Mouse (Mus musculus) midbrain, postnatal 0 days (tissue): ENCODE data around the gene Gcnt2. TPM values are rescaled to one million over a fixed set of nuclear protein-coding genes. Genes with fewer than 3 reads are reported as not detected.
"Not testable (repeated sequence)": the region's sequence is repeated elsewhere in the genome, so short reads cannot be mapped to it uniquely, and the experiment has no call there.

Experiments used
- ATAC-seq: fragments of 200-750 bp; cut with Nextera tagmentation; 2 replicates; pipeline ENCODE4 v1.8.0; 2017; ENCODE audit warnings: moderate number of reproducible peaks, mild to moderate bottlenecking, moderate TSS enrichment, moderate library complexity; ENCODE audit not compliant: low FRiP score
- DNase-seq: peaks from one replicate; pipeline ENCODE4 v3.0.0-alpha.2; 2015; ENCODE audit warnings: low spot score
- H3K27ac ChIP-seq: fragments of 300-500 bp; sonication (generic); 2 replicates; pipeline ENCODE4 v1.5.1; 2014; ENCODE audit warnings: low read depth, mild to moderate bottlenecking, low read length, mixed read lengths
- H3K27me3 ChIP-seq: fragments of 300-500 bp; sonication (generic); 2 replicates; pipeline ENCODE4 v1.6.1; 2014; ENCODE audit warnings: low read length, control low read depth, mixed read lengths; ENCODE audit not compliant: insufficient read depth
- H3K36me3 ChIP-seq: fragments of 300-500 bp; sonication (generic); 2 replicates; pipeline ENCODE4 v1.6.1; 2014; ENCODE audit warnings: low read length, control low read depth, mixed read lengths; ENCODE audit not compliant: insufficient read depth
- H3K4me1 ChIP-seq: fragments of 300-500 bp; sonication (generic); 2 replicates; pipeline ENCODE4 v1.6.1; 2014; ENCODE audit warnings: mild to moderate bottlenecking, control low read depth, antibody characterized with exemption, low read length, mixed read lengths; ENCODE audit not compliant: insufficient read depth
- H3K4me2 ChIP-seq: fragments of 300-500 bp; sonication (generic); 2 replicates; pipeline ENCODE4 v1.6.1; 2014; ENCODE audit warnings: low read depth, mild to moderate bottlenecking, low read length, mixed read lengths; ENCODE audit not compliant: poor library complexity, severe bottlenecking
- H3K4me3 ChIP-seq: fragments of 300-500 bp; sonication (generic); 2 replicates; pipeline ENCODE4 v1.5.1; 2014; ENCODE audit warnings: low read depth, mild to moderate bottlenecking, low read length, moderate library complexity
- H3K9ac ChIP-seq: fragments of 300-500 bp; sonication (generic); replicated peaks from 2 replicates; pipeline ENCODE4 v1.6.1; 2014; ENCODE audit warnings: mild to moderate bottlenecking, low read length, moderate library complexity, mixed read lengths; ENCODE audit not compliant: poor library complexity, severe bottlenecking
- H3K9me3 ChIP-seq: fragments of 300-500 bp; sonication (generic); 2 replicates; pipeline ENCODE4 v1.6.1; 2016; ENCODE audit warnings: low read length, control low read depth
- CTCF ChIP-seq: IDR thresholded peaks from 2 replicates; pipeline ENCODE4 v1.5.1; 2016; ENCODE audit warnings: antibody characterized with exemption, mild to moderate bottlenecking
- WGBS: fragments of 180-500 bp; shearing (Covaris S2); extraction: QIAGEN DNeasy Blood & Tissue Kit; methylation state at CpG from one replicate; pipeline ENCODE4 v1.1.7; 2014; 5-methylcytosine and 5-hydroxymethylcytosine counted together
- polyA plus RNA-seq: library from polyadenylated mRNA; unstranded; fragments of >200 nt; fragmentation: Nextera tagmentation; extraction: Ambion mirVana; gene quantifications from 2 replicates; pipeline ENCODE4 v1.2.1, GENCODE M21; 2015
- total RNA-seq: library from RNA; depleted of rRNA; stranded (reverse); fragments of >200 nt; gene quantifications from 2 replicates; pipeline ENCODE4 v1.2.3, GENCODE M21; 2014

The Gcnt2 gene
- total and polyA plus RNA-seq, 2 experiments from 2014 or later, result 2.4 to 10.2 TPM

GRCm38 (mm10) chr13:40979321-40979720 lies 119.8 kb downstream of the Gcnt2 start:
- H3K4me1 ChIP-seq, result no peaks in the 10 kb centered on the region
- peak; percentile 36 for TF ChIP-seq CTCF
- DNase-seq, result peak; percentile 5
- no peak overlapping the region for H3K9ac ChIP-seq
- ATAC-seq, result no peak
- no peaks in the 10 kb centered on the region for H3K36me3 ChIP-seq
- no peak overlapping the region for H3K4me3 ChIP-seq
- 56% methylated on average over 2 of the region's 2 CpGs for WGBS
- H3K27ac ChIP-seq, result 0 out of 2 replicates have a peak overlapping the region, but pooled peaks have one; percentile 12
- H3K9me3 ChIP-seq, result no peaks in the 10 kb centered on the region
- H3K4me2 ChIP-seq, result no peak overlapping the region
- no peaks in the 10 kb centered on the region for H3K27me3 ChIP-seq

DNA sequence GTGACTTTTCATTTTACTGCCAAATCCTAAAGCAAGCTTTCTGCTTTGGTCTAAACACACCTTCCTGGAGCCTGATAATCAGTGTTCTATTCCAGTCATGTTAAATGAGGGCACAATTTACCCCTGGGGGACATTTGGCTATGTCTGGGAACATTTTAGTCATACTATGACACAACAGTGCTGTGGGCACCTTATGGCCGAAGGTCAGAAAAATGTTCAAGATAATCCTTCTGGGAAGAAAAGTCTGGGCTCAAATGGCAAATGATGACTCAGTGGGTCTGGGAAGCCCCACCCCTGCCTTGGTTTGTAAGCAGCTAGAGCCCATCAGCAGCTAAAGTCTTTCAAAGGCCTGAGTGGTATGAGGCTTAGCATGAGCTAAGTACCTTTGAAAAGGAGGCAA lies 123.2 kb downstream of the Gcnt2 start:
- no peak for DNase-seq
- WGBS, result 76% methylated on average over 1 of the region's 1 CpGs
- no peaks in the 10 kb centered on the region for H3K27me3 ChIP-seq
- H3K36me3 ChIP-seq, result no peaks in the 10 kb centered on the region
- TF ChIP-seq CTCF, result no peak
- no peak overlapping the region for H3K4me3 ChIP-seq
- no peaks in the 10 kb centered on the region for H3K9me3 ChIP-seq
- no peak overlapping the region for H3K4me2 ChIP-seq
- ATAC-seq, result no peak
- no peak overlapping the region for H3K9ac ChIP-seq
- no peak overlapping the region for H3K27ac ChIP-seq
- no peaks in the 10 kb centered on the region for H3K4me1 ChIP-seq

- Histone ChIP-seq H3K4me2 (no peak overlapping the region), H3K9me3 (no peaks in the 10 kb centered on the region), H3K27me3 (no peaks in the 10 kb centered on the region), H3K27ac (no peak overlapping the region), H3K36me3 (no peaks in the 10 kb centered on the region), H3K4me3 (no peak overlapping the region), H3K4me1 (no peaks in the 10 kb centered on the region), H3K9ac (no peak overlapping the region)
- no peak for TF ChIP-seq CTCF
- 92% methylated on average over 5 of the region's 5 CpGs for WGBS
- ATAC-seq (no peak), DNase-seq (no peak)
These were observed 126.5 kb downstream of the Gcnt2 start for GRCm38 (mm10) chr13:40986081-40986480.

DNA sequence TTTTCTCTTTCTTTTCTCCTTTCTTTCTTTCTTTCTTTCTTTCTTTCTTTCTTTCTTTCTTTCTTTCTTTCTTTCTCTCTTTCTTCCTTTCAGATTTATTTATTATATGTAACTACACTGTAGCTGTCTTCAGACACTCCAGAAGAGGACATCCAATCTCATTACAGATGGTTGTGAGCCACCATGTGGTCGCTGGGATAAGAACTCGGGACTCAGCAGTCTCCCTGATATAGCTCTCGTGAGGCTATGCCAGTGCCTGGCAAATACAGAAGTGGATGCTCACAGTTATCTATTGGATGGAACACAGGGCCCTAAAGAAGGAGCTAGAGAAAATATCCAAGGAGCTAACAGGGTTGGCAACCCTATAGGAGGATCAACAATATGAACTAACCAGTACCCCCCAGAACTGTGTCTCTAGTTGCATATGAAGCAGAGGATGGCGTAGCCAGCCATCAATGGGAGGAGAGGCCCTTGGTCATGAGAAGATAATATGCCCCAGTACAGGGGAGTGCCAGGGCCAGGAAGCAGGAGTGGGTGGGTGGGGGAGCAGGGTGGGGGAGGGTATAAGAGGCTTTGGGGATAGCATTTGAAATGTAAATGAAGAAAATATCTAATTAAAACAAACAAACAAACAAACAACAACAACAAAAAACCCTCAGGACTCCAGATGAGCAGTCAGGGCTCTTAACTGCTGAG lies 128.2 kb downstream of the Gcnt2 start:
- H3K9me3 ChIP-seq, H3K4me3 ChIP-seq, ATAC-seq, H3K9ac ChIP-seq, H3K27ac ChIP-seq, H3K4me2 ChIP-seq, H3K27me3 ChIP-seq, H3K36me3 ChIP-seq, H3K4me1 ChIP-seq, DNase-seq: not testable (repeated sequence)
- 78% methylated on average over 4 of the region's 4 CpGs for WGBS

GRCm38 (mm10) chr13:40988418-40988817 lies 128.9 kb downstream of the Gcnt2 start:
- Histone ChIP-seq H3K27ac (no peak overlapping the region), H3K4me3 (no peak overlapping the region), H3K4me1 (no peaks in the 10 kb centered on the region), H3K9me3 (no peaks in the 10 kb centered on the region), H3K27me3 (no peaks in the 10 kb centered on the region), H3K9ac (no peak overlapping the region), H3K4me2 (no peak overlapping the region), H3K36me3 (no peaks in the 10 kb centered on the region)
- ATAC-seq (no peak), DNase-seq (no peak)
- no peak for TF ChIP-seq CTCF
- 70% methylated on average over 2 of the region's 2 CpGs for WGBS

GRCm38 (mm10) chr13:40994487-40995263 lies 135.1 kb downstream of the Gcnt2 start:
- no peak overlapping the region for H3K4me2 ChIP-seq
- no peak for DNase-seq
- no peaks in the 10 kb centered on the region for H3K9me3 ChIP-seq
- H3K9ac ChIP-seq, result no peak overlapping the region
- H3K27ac ChIP-seq, result no peak overlapping the region
- no peaks in the 10 kb centered on the region for H3K4me1 ChIP-seq
- H3K27me3 ChIP-seq, result no peaks in the 10 kb centered on the region
- no peak for ATAC-seq
- no peak for TF ChIP-seq CTCF
- H3K4me3 ChIP-seq, result no peak overlapping the region
- H3K36me3 ChIP-seq, result no peaks in the 10 kb centered on the region
- 17% methylated on average over 8 of the region's 8 CpGs for WGBS

- H3K27ac ChIP-seq, H3K4me1 ChIP-seq, H3K4me2 ChIP-seq, DNase-seq, H3K36me3 ChIP-seq, ATAC-seq, H3K9ac ChIP-seq, H3K4me3 ChIP-seq, H3K27me3 ChIP-seq, H3K9me3 ChIP-seq: not testable (repeated sequence)
- 95% methylated on average over 5 of the region's 5 CpGs for WGBS
These were observed 139.0 kb downstream of the Gcnt2 start for GRCm38 (mm10) chr13:40998537-40998936.
